Mouse (Mus musculus): Measurements from ENCODE around the gene Prss41. TPM values are rescaled to one million over a fixed set of nuclear protein-coding genes. Genes with fewer than 3 reads are reported as not detected.
A peak's percentile ranks its signal among the peaks of the same experiment; 100 is the strongest.
"Not testable (repeated sequence)": the region's sequence is repeated elsewhere in the genome, so short reads cannot be mapped to it uniquely, and the experiment has no call there.

Prss41 gene
- polyA plus RNA-seq (2016; fragmentation: Nextera tagmentation; extraction: Ambion mirVana) = 0.41 and 1.5 TPM in 2 replicates

- WGBS = 13% methylated on average over 19 of the region's 19 CpGs
- H3K9me3 ChIP-seq = no peaks in the 10 kb centered on the region
- peaks cover 12% of the 10 kb centered on the region for H3K4me1 ChIP-seq
- peak within 1 kb of the TSS; percentile 44 for H3K4me3 ChIP-seq
- H3K27me3 ChIP-seq (ENCODE audit: insufficient read depth, poor library complexity, severe bottlenecking) = peaks cover 9% of the 10 kb centered on the region
- peak within 1 kb of the TSS; percentile 29; the same call in 1 of the 2 replicates for H3K27ac ChIP-seq
- H3K36me3 ChIP-seq = no peaks in the 10 kb centered on the region
- no peak for DNase-seq (ENCODE audit: low spot score)
Observed at GRCm38 (mm10) chr17:23843812-23844273, at the start of gene Prss41, which contains the start of gene Prss32. Gene Prss41, minus strand, starts transcription at chr17:23844172. Gene Prss32, plus strand, starts transcription at chr17:23843855.

GRCm38 (mm10) chr17:23880576-23880975 is 36.6 kb upstream of the Prss41 start, which contains the start of the genes Dcpp1 and Dcpp2:
Gene Dcpp1, plus strand, starts transcription at chr17:23880876.
Gene Dcpp2, plus strand, starts transcription at chr17:23880880.
- H3K4me3 ChIP-seq; H3K9me3 ChIP-seq; DNase-seq (ENCODE audit: low spot score); H3K36me3 ChIP-seq; H3K4me1 ChIP-seq; H3K27ac ChIP-seq; H3K27me3 ChIP-seq (ENCODE audit: insufficient read depth, poor library complexity, severe bottlenecking): not testable (repeated sequence)
- whole genome bisulfite sequencing = 44% methylated on average over 4 of the region's 4 CpGs

- no peak overlapping the region for H3K4me3 ChIP-seq
- peaks cover 4% of the 10 kb centered on the region; the same call in 1 of the 2 replicates for H3K27me3 ChIP-seq (ENCODE audit: insufficient read depth, poor library complexity, severe bottlenecking)
- H3K27ac ChIP-seq = no peak overlapping the region
- H3K9me3 ChIP-seq = no peaks in the 10 kb centered on the region
- H3K36me3 ChIP-seq = no peaks in the 10 kb centered on the region
- H3K4me1 ChIP-seq = peaks cover 4% of the 10 kb centered on the region
- no peak for DNase-seq (ENCODE audit: low spot score)
- 82% methylated on average over 2 of the region's 2 CpGs for WGBS
Observed at GRCm38 (mm10) chr17:23877166-23877565, 33.2 kb upstream of the Prss41 start.

- Histone ChIP-seq H3K36me3 (no peaks in the 10 kb centered on the region), H3K4me3 (no peak overlapping the region), H3K9me3 (no peaks in the 10 kb centered on the region), H3K27me3 (ENCODE audit: insufficient read depth, poor library complexity, severe bottlenecking) (peaks cover 4% of the 10 kb centered on the region; the same call in 1 of the 2 replicates), H3K27ac (no peak overlapping the region), H3K4me1 (peaks cover 4% of the 10 kb centered on the region)
- DNase-seq (ENCODE audit: low spot score) = no peak
- 59% methylated on average over 3 of the region's 3 CpGs for WGBS
Observed at GRCm38 (mm10) chr17:23876741-23877140, 32.8 kb upstream of the Prss41 start.

GRCm38 (mm10) chr17:23873884-23874856 is 30.2 kb upstream of the Prss41 start:
- Histone ChIP-seq H3K27me3 (ENCODE audit: insufficient read depth, poor library complexity, severe bottlenecking) (peaks cover 4% of the 10 kb centered on the region; the same call in 1 of the 2 replicates), H3K4me1 (peaks cover 10% of the 10 kb centered on the region), H3K4me3 (no peak overlapping the region), H3K36me3 (no peaks in the 10 kb centered on the region), H3K27ac (no peak overlapping the region), H3K9me3 (no peaks in the 10 kb centered on the region)
- no peak for DNase-seq (ENCODE audit: low spot score)
- WGBS = 43% methylated on average over 8 of the region's 8 CpGs

GRCm38 (mm10) chr17:23868513-23868912 is 24.5 kb upstream of the Prss41 start:
- 82% methylated on average over 11 of the region's 11 CpGs for WGBS
- H3K4me3 ChIP-seq = no peak overlapping the region
- H3K9me3 ChIP-seq = no peaks in the 10 kb centered on the region; the same call in 1 of the 2 replicates
- no peak for DNase-seq (ENCODE audit: low spot score)
- no peak overlapping the region for H3K27ac ChIP-seq
- no peaks in the 10 kb centered on the region for H3K36me3 ChIP-seq
- H3K27me3 ChIP-seq (ENCODE audit: insufficient read depth, poor library complexity, severe bottlenecking) = 0 out of 2 replicates have a peak, but pooled peaks cover 3% of the 10 kb centered on the region
- H3K4me1 ChIP-seq = peaks cover 6% of the 10 kb centered on the region; the same call in 1 of the 2 replicates

GRCm38 (mm10) chr17:23867756-23868155 is 23.8 kb upstream of the Prss41 start, which contains the start of gene Prss21:
Gene Prss21, plus strand, starts transcription at chr17:23868056.
- WGBS = 78% methylated on average over 15 of the region's 15 CpGs
- Histone ChIP-seq H3K4me3 (no peak within 1 kb of the TSS), H3K27ac (no peak within 1 kb of the TSS), H3K4me1 (peaks cover 6% of the 10 kb centered on the region; the same call in 1 of the 2 replicates), H3K9me3 (no peaks in the 10 kb centered on the region; the same call in 1 of the 2 replicates), H3K36me3 (no peaks in the 10 kb centered on the region), H3K27me3 (ENCODE audit: insufficient read depth, poor library complexity, severe bottlenecking) (0 out of 2 replicates have a peak, but pooled peaks cover 3% of the 10 kb centered on the region)
- no peak for DNase-seq (ENCODE audit: low spot score)

- DNase-seq (ENCODE audit: low spot score) = no peak
- Histone ChIP-seq H3K27me3 (ENCODE audit: insufficient read depth, poor library complexity, severe bottlenecking) (peaks cover 15% of the 10 kb centered on the region; the same call in 1 of the 2 replicates), H3K4me3 (no peak overlapping the region), H3K9me3 (no peaks in the 10 kb centered on the region; the same call in 1 of the 2 replicates), H3K36me3 (no peaks in the 10 kb centered on the region), H3K4me1 (0 out of 2 replicates have a peak, but pooled peaks cover 4% of the 10 kb centered on the region), H3K27ac (no peak overlapping the region)
- 79% methylated on average over 4 of the region's 4 CpGs for WGBS
Observed at GRCm38 (mm10) chr17:23862926-23863325, 19.0 kb upstream of the Prss41 start.

- WGBS = 77% methylated on average over 2 of the region's 2 CpGs
- DNase-seq (ENCODE audit: low spot score) = no peak
Observed at GRCm38 (mm10) chr17:23857913-23858312, 13.9 kb upstream of the Prss41 start.

GRCm38 (mm10) chr17:23857193-23857592 is 13.2 kb upstream of the Prss41 start:
- Histone ChIP-seq H3K4me3 (no peak overlapping the region), H3K4me1 (peaks cover 8% of the 10 kb centered on the region; the same call in 1 of the 2 replicates), H3K36me3 (no peaks in the 10 kb centered on the region), H3K27me3 (ENCODE audit: insufficient read depth, poor library complexity, severe bottlenecking) (peaks cover 20% of the 10 kb centered on the region; the same call in 1 of the 2 replicates), H3K27ac (no peak overlapping the region), H3K9me3 (no peaks in the 10 kb centered on the region)
- WGBS = 77% methylated on average over 6 of the region's 6 CpGs
- DNase-seq (ENCODE audit: low spot score) = no peak

More at GRCm38 (mm10) chr17:23857913-23858312, 13.9 kb upstream of the Prss41 start:
- Histone ChIP-seq H3K4me3 (no peak overlapping the region), H3K36me3 (no peaks in the 10 kb centered on the region), H3K4me1 (peaks cover 8% of the 10 kb centered on the region; the same call in 1 of the 2 replicates), H3K27ac (no peak overlapping the region), H3K27me3 (ENCODE audit: insufficient read depth, poor library complexity, severe bottlenecking) (peaks cover 20% of the 10 kb centered on the region; the same call in 1 of the 2 replicates), H3K9me3 (no peaks in the 10 kb centered on the region)

GRCm38 (mm10) chr17:23854229-23854765 is 10.3 kb upstream of the Prss41 start:
- no peaks in the 10 kb centered on the region for H3K36me3 ChIP-seq
- no peak overlapping the region for H3K4me3 ChIP-seq
- 72% methylated on average over 10 of the region's 10 CpGs for WGBS
- no peak overlapping the region; the same call in 1 of the 2 replicates for H3K27ac ChIP-seq
- DNase-seq (ENCODE audit: low spot score) = no peak
- H3K27me3 ChIP-seq (ENCODE audit: insufficient read depth, poor library complexity, severe bottlenecking) = peaks cover 9% of the 10 kb centered on the region; the same call in 1 of the 2 replicates
- H3K4me1 ChIP-seq = peaks cover 4% of the 10 kb centered on the region; the same call in 1 of the 2 replicates
- H3K9me3 ChIP-seq = no peaks in the 10 kb centered on the region

- no peak for DNase-seq (ENCODE audit: low spot score)
- H3K27me3 ChIP-seq (ENCODE audit: insufficient read depth, poor library complexity, severe bottlenecking) = peaks cover 7% of the 10 kb centered on the region; the same call in 1 of the 2 replicates
- no peaks in the 10 kb centered on the region for H3K36me3 ChIP-seq
- WGBS = 37% methylated on average over 5 of the region's 5 CpGs
- peaks cover 4% of the 10 kb centered on the region; the same call in 1 of the 2 replicates for H3K4me1 ChIP-seq
- no peaks in the 10 kb centered on the region for H3K9me3 ChIP-seq
- H3K27ac ChIP-seq = no peak overlapping the region
- H3K4me3 ChIP-seq = 0 out of 2 replicates have a peak overlapping the region, but pooled peaks have one; percentile 15
Observed at GRCm38 (mm10) chr17:23853292-23853691, 9.3 kb upstream of the Prss41 start.

All from heart, embryonic 10.5 days (tissue).